Mouse (Mus musculus): Measurements from ENCODE around the gene Ift88.

GRCm38 (mm10) chr14:57375205-57375604, 48.7 kb upstream of the Ift88 start:
- TF ChIP-seq CTCF (IDR thresholded peaks at IDR 0.05; ENCODE audit: control insufficient read depth, insufficient read depth, insufficient read length) (no peak), MYOG (IDR thresholded peaks at IDR 0.05; ENCODE audit: control insufficient read depth, extremely low read depth, insufficient read length) (no peak), MAX (IDR thresholded peaks at IDR 0.05) (no peak), FOSL1 (IDR thresholded peaks at IDR 0.05; ENCODE audit: insufficient read depth, low read length, poor library complexity, severe bottlenecking) (no peak)

Measured in C2C12 (cell line).